ENCODE assay signal across 8 mouse cellular contexts in genomic region chr11:69369990-69370816, GRCm38 (mm10). TPM values are rescaled to one million over a fixed set of nuclear protein-coding genes. Genes with fewer than 3 reads are reported as not detected.
A peak's percentile ranks its signal among the peaks of the same experiment; 100 is the strongest.
DNase-seq lines count a peak whose midpoint lies in the region; ATAC-seq and TF ChIP-seq lines count a peak whose summit lies in the region.

No protein-coding gene starts in this region.

- peaks cover 13% of the 10 kb centered on the region for H3K36me3 ChIP-seq in kidney, embryonic 16.5 days (ENCODE audit: insufficient read depth, low read length)
- H3K36me3 ChIP-seq in embryonic facial prominence, embryonic 12.5 days: peaks cover 14% of the 10 kb centered on the region; the same call in 1 of the 2 replicates
- peaks cover 8% of the 10 kb centered on the region; the same call in 1 of the 2 replicates for H3K36me3 ChIP-seq in intestine, postnatal 0 days (ENCODE audit: control insufficient read depth, insufficient read depth)
- H3K36me3 ChIP-seq in neural tube, embryonic 13.5 days: 0 out of 2 replicates have a peak, but pooled peaks cover 16% of the 10 kb centered on the region

- TF ChIP-seq CTCF in intestine, postnatal 0 days (IDR thresholded peaks at IDR 0.05; ENCODE audit: low read depth): no peak

- peaks cover 48% of the 10 kb centered on the region for H3K4me1 ChIP-seq in kidney, embryonic 16.5 days (ENCODE audit: insufficient read depth, low read length)
- peaks cover 33% of the 10 kb centered on the region for H3K4me1 ChIP-seq in embryonic facial prominence, embryonic 12.5 days
- H3K4me1 ChIP-seq in intestine, postnatal 0 days (replicated peaks; ENCODE audit: control insufficient read depth, insufficient read depth, low read length): peaks cover 17% of the 10 kb centered on the region
- H3K4me1 ChIP-seq in neural tube, embryonic 13.5 days (replicated peaks): peaks cover 54% of the 10 kb centered on the region

- WGBS in kidney, embryonic 16.5 days: 13% methylated on average over 2 of the region's 2 CpGs
- WGBS in embryonic facial prominence, embryonic 12.5 days: 25% methylated on average over 2 of the region's 2 CpGs
- WGBS in intestine, postnatal 0 days: 28% methylated on average over 2 of the region's 2 CpGs
- WGBS in neural tube, embryonic 13.5 days: 13% methylated on average over 2 of the region's 2 CpGs

- peak overlapping the region; percentile 100 for H3K9ac ChIP-seq in kidney, embryonic 16.5 days (replicated peaks; ENCODE audit: low read length)
- H3K9ac ChIP-seq in embryonic facial prominence, embryonic 12.5 days: peak overlapping the region; percentile 100
- H3K9ac ChIP-seq in intestine, postnatal 0 days (ENCODE audit: low read depth, low read length): no peak overlapping the region
- H3K9ac ChIP-seq in neural tube, embryonic 13.5 days: peak overlapping the region; percentile 100

- H3K4me3 ChIP-seq in kidney, embryonic 16.5 days (ENCODE audit: low read length): peak overlapping the region; percentile 88
- peak overlapping the region; percentile 93 for H3K4me3 ChIP-seq in embryonic facial prominence, embryonic 12.5 days
- H3K4me3 ChIP-seq in intestine, postnatal 0 days (ENCODE audit: low read depth, low read length): peak overlapping the region; percentile 96; the same call in 1 of the 2 replicates
- H3K4me3 ChIP-seq in neural tube, embryonic 13.5 days: peak overlapping the region; percentile 93

- H3K27ac ChIP-seq in kidney, embryonic 16.5 days (ENCODE audit: low read length): peak overlapping the region; percentile 100
- peak overlapping the region; percentile 100 for H3K27ac ChIP-seq in embryonic facial prominence, embryonic 12.5 days
- peak overlapping the region; percentile 99 for H3K27ac ChIP-seq in intestine, postnatal 0 days (ENCODE audit: low read depth, low read length)
- peak overlapping the region; percentile 100 for H3K27ac ChIP-seq in neural tube, embryonic 13.5 days (replicated peaks)

- no peaks in the 10 kb centered on the region for H3K9me3 ChIP-seq in kidney, embryonic 16.5 days (ENCODE audit: low read length)
- H3K9me3 ChIP-seq in embryonic facial prominence, embryonic 12.5 days: no peaks in the 10 kb centered on the region
- H3K9me3 ChIP-seq in intestine, postnatal 0 days (ENCODE audit: control insufficient read depth): no peaks in the 10 kb centered on the region
- H3K9me3 ChIP-seq in neural tube, embryonic 13.5 days: no peaks in the 10 kb centered on the region

- DNase-seq in kidney, postnatal 10 days: no peak
- DNase-seq in adrenal gland, adult (ENCODE audit: inconsistent age in 2 of 2, low spot score in 1 of 2): no peak
- no peak for DNase-seq in urinary bladder, postnatal 25 days (ENCODE audit: low spot score)

- no peak for ATAC-seq in kidney, embryonic 16.5 days (ENCODE audit: low FRiP score, low TSS enrichment)
- ATAC-seq in embryonic facial prominence, embryonic 12.5 days (ENCODE audit: insufficient number of reproducible peaks, insufficient read depth, low FRiP score, low TSS enrichment): no peak
- no peak for ATAC-seq in intestine, postnatal 0 days
- ATAC-seq in neural tube, embryonic 13.5 days (ENCODE audit: low read depth): no peak
- no peak for ATAC-seq in erythroblast, adult 5-6 weeks (replicated peaks; ENCODE audit: low FRiP score, poor library complexity, severe bottlenecking)

- peak overlapping the region; percentile 76 for H3K4me2 ChIP-seq in kidney, embryonic 16.5 days (replicated peaks; ENCODE audit: low read depth, low read length)
- peak overlapping the region; percentile 80 for H3K4me2 ChIP-seq in embryonic facial prominence, embryonic 12.5 days (replicated peaks)
- H3K4me2 ChIP-seq in intestine, postnatal 0 days (replicated peaks; ENCODE audit: low read depth): peak overlapping the region; percentile 95
- H3K4me2 ChIP-seq in neural tube, embryonic 13.5 days: peak overlapping the region; percentile 97

- no peaks in the 10 kb centered on the region for H3K27me3 ChIP-seq in kidney, embryonic 16.5 days (ENCODE audit: insufficient read depth, low read length)
- H3K27me3 ChIP-seq in embryonic facial prominence, embryonic 12.5 days: no peaks in the 10 kb centered on the region
- H3K27me3 ChIP-seq in intestine, postnatal 0 days (replicated peaks; ENCODE audit: control insufficient read depth, insufficient read depth, low read length): no peaks in the 10 kb centered on the region
- no peaks in the 10 kb centered on the region for H3K27me3 ChIP-seq in neural tube, embryonic 13.5 days

RNA-seq across cellular contexts. Expression of gene Chd3, which starts 1.0 kb away (rescaled TPM):
- polyA plus RNA-seq in kidney, embryonic 16.5 days (2015; fragmentation: Nextera tagmentation; extraction: Ambion mirVana): 58.6 and 67.2 TPM in 2 replicates
- polyA plus RNA-seq in embryonic facial prominence, embryonic 12.5 days (2016; fragmentation: Nextera tagmentation; extraction: Ambion mirVana): 130 and 135 TPM in 2 replicates
- polyA plus RNA-seq in intestine, postnatal 0 days (2015; fragmentation: Nextera tagmentation; extraction: Ambion mirVana): 19.4 and 24.8 TPM in 2 replicates
- 82.3 and 84.6 TPM in 2 replicates for polyA plus RNA-seq in neural tube, embryonic 13.5 days (2015; fragmentation: Nextera tagmentation; extraction: Ambion mirVana)
- total RNA-seq in erythroblast, adult 5-6 weeks (2015; ENCODE audit: low replicate concordance): 7.9 and 9.8 TPM in 2 replicates
- 16.8 and 18.5 TPM in 2 replicates for total RNA-seq in erythroblast, adult 5-6 weeks (2017; ENCODE audit: low replicate concordance)

RNA-seq across cellular contexts. Expression of gene Naa38, which starts 25.1 kb away (rescaled TPM):
- polyA plus RNA-seq in kidney, embryonic 16.5 days (2015; fragmentation: Nextera tagmentation; extraction: Ambion mirVana): 142 and 150 TPM in 2 replicates
- 126 and 129 TPM in 2 replicates for polyA plus RNA-seq in embryonic facial prominence, embryonic 12.5 days (2016; fragmentation: Nextera tagmentation; extraction: Ambion mirVana)
- 159 and 164 TPM in 2 replicates for polyA plus RNA-seq in intestine, postnatal 0 days (2015; fragmentation: Nextera tagmentation; extraction: Ambion mirVana)
- polyA plus RNA-seq in neural tube, embryonic 13.5 days (2015; fragmentation: Nextera tagmentation; extraction: Ambion mirVana): 112 and 117 TPM in 2 replicates
- total RNA-seq in erythroblast, adult 5-6 weeks (2015; ENCODE audit: low replicate concordance): 25.6 and 30.3 TPM in 2 replicates
- 18.5 and 25.2 TPM in 2 replicates for total RNA-seq in erythroblast, adult 5-6 weeks (2017; ENCODE audit: low replicate concordance)

RNA-seq across cellular contexts. Expression of gene Cyb5d1, which starts 25.2 kb away (rescaled TPM):
- polyA plus RNA-seq in kidney, embryonic 16.5 days (2015; fragmentation: Nextera tagmentation; extraction: Ambion mirVana): 34.0 and 37.3 TPM in 2 replicates
- 44.6 and 50.0 TPM in 2 replicates for polyA plus RNA-seq in embryonic facial prominence, embryonic 12.5 days (2016; fragmentation: Nextera tagmentation; extraction: Ambion mirVana)
- polyA plus RNA-seq in intestine, postnatal 0 days (2015; fragmentation: Nextera tagmentation; extraction: Ambion mirVana): 8.6 and 8.9 TPM in 2 replicates
- polyA plus RNA-seq in neural tube, embryonic 13.5 days (2015; fragmentation: Nextera tagmentation; extraction: Ambion mirVana): 36.2 and 39.2 TPM in 2 replicates
- 12.5 and 16.1 TPM in 2 replicates for total RNA-seq in erythroblast, adult 5-6 weeks (2015; ENCODE audit: low replicate concordance)
- total RNA-seq in erythroblast, adult 5-6 weeks (2017; ENCODE audit: low replicate concordance): 23.5 and 31.4 TPM in 2 replicates

RNA-seq across cellular contexts. Expression of gene Tmem88, which starts 27.8 kb away (rescaled TPM):
- 46.5 and 47.7 TPM in 2 replicates for polyA plus RNA-seq in kidney, embryonic 16.5 days (2015; fragmentation: Nextera tagmentation; extraction: Ambion mirVana)
- polyA plus RNA-seq in embryonic facial prominence, embryonic 12.5 days (2016; fragmentation: Nextera tagmentation; extraction: Ambion mirVana): 18.1 and 21.3 TPM in 2 replicates
- 24.1 and 24.9 TPM in 2 replicates for polyA plus RNA-seq in intestine, postnatal 0 days (2015; fragmentation: Nextera tagmentation; extraction: Ambion mirVana)
- 7.8 and 8.4 TPM in 2 replicates for polyA plus RNA-seq in neural tube, embryonic 13.5 days (2015; fragmentation: Nextera tagmentation; extraction: Ambion mirVana)
- not detected in 2 replicates for total RNA-seq in erythroblast, adult 5-6 weeks (2015; ENCODE audit: low replicate concordance)
- total RNA-seq in erythroblast, adult 5-6 weeks (2017; ENCODE audit: low replicate concordance): not detected in 2 replicates

RNA-seq across cellular contexts. Expression of gene Rnf227, which starts 29.9 kb away (rescaled TPM):
- 16.4 and 17.8 TPM in 2 replicates for polyA plus RNA-seq in kidney, embryonic 16.5 days (2015; fragmentation: Nextera tagmentation; extraction: Ambion mirVana)
- polyA plus RNA-seq in embryonic facial prominence, embryonic 12.5 days (2016; fragmentation: Nextera tagmentation; extraction: Ambion mirVana): 24.1 and 25.0 TPM in 2 replicates
- polyA plus RNA-seq in intestine, postnatal 0 days (2015; fragmentation: Nextera tagmentation; extraction: Ambion mirVana): 7.8 and 7.9 TPM in 2 replicates
- polyA plus RNA-seq in neural tube, embryonic 13.5 days (2015; fragmentation: Nextera tagmentation; extraction: Ambion mirVana): 131 and 136 TPM in 2 replicates
- total RNA-seq in erythroblast, adult 5-6 weeks (2015; ENCODE audit: low replicate concordance): 1.7 and 15.2 TPM in 2 replicates
- total RNA-seq in erythroblast, adult 5-6 weeks (2017; ENCODE audit: low replicate concordance): 0.70 and 3.2 TPM in 2 replicates
